Mouse (Mus musculus) testis, adult 2 months (tissue): ENCODE measurements around the gene Renbp. TPM values are rescaled to one million over a fixed set of nuclear protein-coding genes. Genes with fewer than 3 reads are reported as not detected.
A peak's percentile ranks its signal among the peaks of the same experiment; 100 is the strongest.

Experiments
- H3K27ac ChIP-seq: fragments of 200-500 bp; 2 replicates; pipeline ENCODE4 v1.5.1; 2012; ENCODE audit warnings: low read depth, low read length; ENCODE audit not compliant: control insufficient read depth, insufficient read depth
- H3K27me3 ChIP-seq: fragments of 200-500 bp; 2 replicates; pipeline ENCODE4 v1.6.1; 2012; ENCODE audit warnings: mild to moderate bottlenecking, low read length, moderate library complexity; ENCODE audit not compliant: control insufficient read depth, insufficient read depth
- H3K36me3 ChIP-seq: fragments of 200-500 bp; 2 replicates; pipeline ENCODE4 v1.6.1; 2012; ENCODE audit warnings: mild to moderate bottlenecking, low read length; ENCODE audit not compliant: control insufficient read depth, insufficient read depth
- H3K4me1 ChIP-seq: fragments of 200-500 bp; 2 replicates; pipeline ENCODE4 v1.6.1; 2012; ENCODE audit warnings: low read length; ENCODE audit not compliant: control insufficient read depth, insufficient read depth
- H3K4me3 ChIP-seq: fragments of 200-500 bp; 2 replicates; pipeline ENCODE4 v1.5.1; 2012; ENCODE audit warnings: low read depth, mild to moderate bottlenecking, low read length, moderate library complexity, mixed read lengths; ENCODE audit not compliant: control insufficient read depth
- CTCF ChIP-seq: fragments of 200-500 bp; IDR thresholded peaks from 2 replicates; pipeline ENCODE4 v1.5.1; 2012; ENCODE audit warnings: low read depth, mild to moderate bottlenecking, inconsistent platforms, low read length, moderate library complexity; ENCODE audit not compliant: control insufficient read depth, insufficient read depth, insufficient replicate concordance
- POLR2A ChIP-seq: fragments of 200-500 bp; IDR thresholded peaks from 2 replicates; pipeline ENCODE4 v1.6.1; 2012; ENCODE audit warnings: low read depth, mild to moderate bottlenecking, inconsistent platforms, low read length, moderate library complexity; ENCODE audit not compliant: control insufficient read depth
- polyA plus RNA-seq: library from polyadenylated mRNA; depleted of rRNA; stranded (reverse); fragments of >200 nt; gene quantifications from 2 replicates; pipeline ENCODE4 v1.2.3, GENCODE M21; 2012

Renbp gene
- polyA plus RNA-seq, 1 experiment = 2.1 TPM

DNA sequence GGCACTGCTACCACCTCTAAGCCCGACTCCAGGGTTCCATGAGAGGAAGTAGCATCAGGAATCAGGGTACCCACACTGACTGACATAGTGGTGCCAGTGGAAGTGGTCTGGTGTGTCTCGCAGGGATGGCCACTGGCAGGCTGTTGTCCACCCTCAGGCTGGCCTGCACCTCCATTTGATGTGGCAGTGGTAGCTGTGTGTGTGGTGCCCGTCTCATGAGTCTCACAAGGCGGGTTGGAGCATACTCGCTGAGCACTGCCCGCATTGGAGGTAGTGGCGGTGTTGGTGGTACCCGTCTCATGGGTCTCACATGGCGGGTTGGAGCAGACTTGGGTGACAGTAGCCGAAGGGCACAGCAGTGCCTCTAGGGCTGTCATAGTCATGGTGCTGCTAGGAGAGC lies 18.7 kb upstream of the Renbp start:
- Histone ChIP-seq H3K27me3 (no peaks in the 10 kb centered on the region), H3K36me3 (no peaks in the 10 kb centered on the region), H3K27ac (no peak overlapping the region), H3K4me3 (no peak overlapping the region), H3K4me1 (peaks cover 4% of the 10 kb centered on the region; the same call in 1 of the 2 replicates)
- TF ChIP-seq CTCF (no peak), POLR2A (no peak)

DNA sequence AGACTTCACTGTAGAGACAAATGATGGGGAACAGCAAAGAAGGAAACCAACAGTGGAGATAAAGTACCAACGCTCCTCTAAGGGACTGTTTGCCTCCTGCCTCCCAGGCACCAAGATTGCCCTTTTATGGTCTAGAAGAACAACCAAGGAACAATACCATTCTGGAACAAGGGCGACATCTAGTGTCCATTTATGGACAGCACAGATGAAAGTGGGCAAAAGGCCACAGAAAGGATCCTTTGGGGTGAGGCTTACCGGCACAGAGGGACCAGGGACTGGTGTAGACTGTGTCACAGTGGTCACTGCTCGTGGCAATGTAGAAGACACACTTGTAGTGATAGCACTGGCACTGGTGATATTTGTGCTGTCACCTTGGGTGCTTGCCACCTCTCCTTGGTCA lies 18.0 kb upstream of the Renbp start:
- Histone ChIP-seq H3K4me1 (peaks cover 4% of the 10 kb centered on the region; the same call in 1 of the 2 replicates), H3K4me3 (no peak overlapping the region), H3K27me3 (no peaks in the 10 kb centered on the region), H3K27ac (no peak overlapping the region), H3K36me3 (no peaks in the 10 kb centered on the region)
- no peak for TF ChIP-seq POLR2A
- TF ChIP-seq CTCF = no peak

DNA sequence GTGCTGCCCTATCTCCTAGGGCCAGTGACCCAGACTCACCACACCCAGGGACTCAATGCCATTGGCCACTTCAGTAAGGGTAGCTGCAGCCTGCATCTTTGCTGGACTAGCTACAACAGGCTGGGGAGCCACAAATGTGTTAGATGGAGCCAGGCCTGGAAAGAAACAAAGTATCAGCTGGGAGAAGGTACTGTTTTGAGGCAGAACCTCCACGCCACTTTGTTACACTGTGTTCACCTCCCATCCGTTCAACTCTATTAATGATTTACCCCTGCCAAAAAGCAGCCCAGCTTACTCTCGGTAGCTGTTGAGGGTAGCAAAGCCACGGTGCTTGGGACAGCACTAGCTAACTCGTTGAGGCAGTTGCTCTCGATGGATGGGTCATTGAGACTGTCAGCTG lies 16.2 kb upstream of the Renbp start:
- H3K4me1 ChIP-seq = peaks cover 4% of the 10 kb centered on the region; the same call in 1 of the 2 replicates
- TF ChIP-seq CTCF (no peak), POLR2A (no peak)
- no peak overlapping the region for H3K27ac ChIP-seq
- no peaks in the 10 kb centered on the region for H3K36me3 ChIP-seq
- H3K27me3 ChIP-seq = no peaks in the 10 kb centered on the region
- H3K4me3 ChIP-seq = peak overlapping the region; percentile 25; the same call in 1 of the 2 replicates

DNA sequence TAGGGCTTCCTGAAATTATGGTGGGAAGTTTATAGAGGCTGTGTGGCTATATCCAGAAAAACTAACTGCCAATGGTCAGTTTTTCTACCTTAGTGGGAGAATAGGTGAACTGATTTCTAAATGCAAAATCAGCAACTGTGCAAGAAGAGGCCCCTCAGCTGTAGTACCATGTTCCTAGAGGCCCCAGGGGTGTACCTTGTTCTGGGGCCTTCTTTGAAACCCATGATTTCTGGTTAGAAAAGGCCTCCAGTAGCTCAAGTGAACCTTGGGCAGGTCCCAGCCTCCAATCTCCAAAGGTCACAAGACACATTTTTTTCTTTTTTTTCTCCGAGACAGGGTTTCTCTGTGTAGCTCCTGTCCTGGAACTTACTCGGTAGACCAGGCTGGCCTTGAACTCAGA lies 11.6 kb upstream of the Renbp start:
- Histone ChIP-seq H3K36me3 (no peaks in the 10 kb centered on the region), H3K4me3 (no peak overlapping the region)
- TF ChIP-seq POLR2A (no peak), CTCF (no peak)

DNA sequence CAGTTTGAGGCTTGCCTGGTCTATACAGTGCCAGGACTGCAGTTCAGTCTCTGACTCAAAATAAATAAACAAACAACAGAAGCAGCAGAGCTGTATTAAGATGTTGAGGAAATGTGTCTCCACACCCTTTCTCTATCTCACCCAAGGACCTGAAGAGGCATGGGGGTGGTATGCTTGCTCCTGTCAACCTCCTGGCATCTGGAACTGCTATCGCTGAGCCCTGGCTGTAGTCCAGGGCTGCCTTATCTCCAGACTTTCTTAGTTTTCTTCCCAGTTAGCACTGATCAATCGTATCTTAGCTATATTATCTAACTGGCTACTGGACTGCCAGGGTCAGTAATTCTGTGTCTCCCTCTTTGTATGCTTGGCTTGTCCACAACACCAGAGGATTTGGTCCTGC lies 11.2 kb upstream of the Renbp start:
- TF ChIP-seq POLR2A (no peak), CTCF (no peak)
- H3K36me3 ChIP-seq = no peaks in the 10 kb centered on the region
- no peaks in the 10 kb centered on the region for H3K4me1 ChIP-seq
- no peaks in the 10 kb centered on the region for H3K27me3 ChIP-seq
- no peak overlapping the region for H3K27ac ChIP-seq
- no peak overlapping the region for H3K4me3 ChIP-seq

More for the DNA sequence above, 11.6 kb upstream of the Renbp start:
- Histone ChIP-seq H3K27ac (no peak overlapping the region), H3K27me3 (no peaks in the 10 kb centered on the region), H3K4me1 (no peaks in the 10 kb centered on the region)

DNA sequence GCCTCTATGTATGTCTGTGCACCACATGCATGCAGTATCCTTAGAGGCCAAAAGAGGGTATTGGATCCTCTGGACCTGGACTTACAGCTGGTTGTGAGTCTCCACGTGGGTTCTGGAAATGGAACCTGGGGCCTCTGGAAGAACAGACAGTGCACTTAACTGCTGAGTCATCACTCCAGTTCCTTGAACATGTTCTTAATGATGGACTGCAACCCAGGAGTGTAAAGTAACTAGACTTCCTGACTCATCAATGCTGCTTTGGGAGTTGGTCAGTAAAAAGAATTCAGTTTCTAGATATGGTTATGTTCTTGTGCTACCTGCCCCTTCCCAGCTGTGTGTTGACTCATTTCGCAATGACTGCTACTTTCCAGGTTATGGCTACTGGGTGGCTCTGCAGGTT lies 1.2 kb upstream of the Renbp start:
- Histone ChIP-seq H3K27me3 (no peaks in the 10 kb centered on the region), H3K4me3 (no peak overlapping the region), H3K27ac (no peak overlapping the region), H3K36me3 (no peaks in the 10 kb centered on the region), H3K4me1 (peaks cover 2% of the 10 kb centered on the region; the same call in 1 of the 2 replicates)
- no peak for TF ChIP-seq POLR2A
- no peak for TF ChIP-seq CTCF

DNA sequence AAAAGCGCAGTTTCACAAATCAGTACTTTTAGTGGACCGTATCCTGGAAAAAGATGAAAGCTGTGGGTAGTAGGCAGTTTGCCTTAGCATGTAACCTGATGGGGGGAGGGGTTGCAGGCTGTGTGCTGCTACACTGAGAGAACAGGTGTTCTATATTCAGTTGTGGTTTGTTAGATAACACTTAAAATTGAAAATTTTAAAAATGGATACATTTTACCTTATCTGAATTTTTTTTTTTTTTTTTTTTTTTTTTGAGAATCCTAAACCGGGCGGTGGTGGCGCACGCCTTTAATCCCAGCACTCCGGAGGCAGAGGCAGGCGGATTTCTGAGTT lies 8.1 kb downstream of the Renbp start:
- no peaks in the 10 kb centered on the region for H3K4me1 ChIP-seq
- no peak overlapping the region for H3K27ac ChIP-seq
- TF ChIP-seq POLR2A (no peak), CTCF (no peak)
- peak overlapping the region; percentile 82; the same call in 1 of the 2 replicates for H3K4me3 ChIP-seq
- H3K36me3 ChIP-seq = no peaks in the 10 kb centered on the region
- H3K27me3 ChIP-seq = no peaks in the 10 kb centered on the region
